Mouse (Mus musculus): ENCODE results near the gene Polg. TPM values are rescaled to one million over a fixed set of nuclear protein-coding genes. Genes with fewer than 3 reads are reported as not detected.

Polg gene
- total and polyA plus RNA-seq, 2 experiments from 2014 or later = 19.4 to 52.9 TPM

GRCm38 (mm10) chr7:79511656-79512055, 45.5 kb upstream of the Polg start:
- no peak for TF ChIP-seq CTCF (IDR thresholded peaks at IDR 0.05; ENCODE audit: low read depth)
- no peaks in the 10 kb centered on the region for H3K27me3 ChIP-seq (ENCODE audit: insufficient read depth, low read length)
- H3K4me1 ChIP-seq (ENCODE audit: insufficient read depth) = peaks cover 27% of the 10 kb centered on the region
- peak overlapping the region; percentile 98 for H3K27ac ChIP-seq (ENCODE audit: low read depth, low read length)
- peak overlapping the region; percentile 22 for H3K4me3 ChIP-seq (ENCODE audit: low read depth, low read length)
- 13% methylated on average over 5 of the region's 5 CpGs for WGBS
- H3K36me3 ChIP-seq (ENCODE audit: insufficient read depth) = peaks cover 38% of the 10 kb centered on the region
- H3K9ac ChIP-seq = peak overlapping the region; percentile 100
- no peak for ATAC-seq
- DNase-seq = peak; percentile 68
- H3K9me3 ChIP-seq (ENCODE audit: low read length) = no peaks in the 10 kb centered on the region
- H3K4me2 ChIP-seq (ENCODE audit: low read depth) = peak overlapping the region; percentile 95

GRCm38 (mm10) chr7:79511181-79511580, 45.0 kb upstream of the Polg start:
- Histone ChIP-seq H3K4me2 (ENCODE audit: low read depth) (peak overlapping the region; percentile 95), H3K9me3 (ENCODE audit: low read length) (no peaks in the 10 kb centered on the region), H3K4me3 (ENCODE audit: low read depth, low read length) (peak overlapping the region; percentile 22), H3K9ac (peak overlapping the region; percentile 100), H3K36me3 (ENCODE audit: insufficient read depth) (peaks cover 38% of the 10 kb centered on the region), H3K4me1 (ENCODE audit: insufficient read depth) (peaks cover 26% of the 10 kb centered on the region), H3K27me3 (ENCODE audit: insufficient read depth, low read length) (no peaks in the 10 kb centered on the region), H3K27ac (ENCODE audit: low read depth, low read length) (peak overlapping the region; percentile 98)
- DNase-seq (peak; percentile 76), ATAC-seq (no peak)
- WGBS = 12% methylated on average over 7 of the region's 7 CpGs
- TF ChIP-seq CTCF (IDR thresholded peaks at IDR 0.05; ENCODE audit: low read depth) = no peak

- Histone ChIP-seq H3K27ac (ENCODE audit: low read depth, low read length) (peak overlapping the region; percentile 98), H3K36me3 (ENCODE audit: insufficient read depth) (peaks cover 37% of the 10 kb centered on the region), H3K4me1 (ENCODE audit: insufficient read depth) (peaks cover 21% of the 10 kb centered on the region), H3K27me3 (ENCODE audit: insufficient read depth, low read length) (no peaks in the 10 kb centered on the region), H3K9ac (peak overlapping the region; percentile 100), H3K4me2 (ENCODE audit: low read depth) (peak overlapping the region; percentile 95), H3K4me3 (ENCODE audit: low read depth, low read length) (0 out of 2 replicates have a peak overlapping the region, but pooled peaks have one; percentile 92), H3K9me3 (ENCODE audit: low read length) (no peaks in the 10 kb centered on the region)
- DNase-seq (peak; percentile 69), ATAC-seq (no peak)
- WGBS = 12% methylated on average over 3 of the region's 3 CpGs
- TF ChIP-seq CTCF (IDR thresholded peaks at IDR 0.05; ENCODE audit: low read depth) = no peak
These were observed 44.5 kb upstream of the Polg start for GRCm38 (mm10) chr7:79510686-79511085.

GRCm38 (mm10) chr7:79509710-79510109, 43.5 kb upstream of the Polg start:
- DNase-seq (no peak), ATAC-seq (no peak)
- no peak for TF ChIP-seq CTCF (IDR thresholded peaks at IDR 0.05; ENCODE audit: low read depth)
- H3K27ac ChIP-seq (ENCODE audit: low read depth, low read length) = peak overlapping the region; percentile 98
- H3K9me3 ChIP-seq (ENCODE audit: low read length) = no peaks in the 10 kb centered on the region
- peak overlapping the region; percentile 100 for H3K9ac ChIP-seq
- H3K27me3 ChIP-seq (ENCODE audit: insufficient read depth, low read length) = no peaks in the 10 kb centered on the region
- WGBS = 9% methylated on average over 12 of the region's 12 CpGs
- H3K4me1 ChIP-seq (ENCODE audit: insufficient read depth) = peaks cover 13% of the 10 kb centered on the region
- peak overlapping the region; percentile 92 for H3K4me3 ChIP-seq (ENCODE audit: low read depth, low read length)
- H3K4me2 ChIP-seq (ENCODE audit: low read depth) = peak overlapping the region; percentile 95
- H3K36me3 ChIP-seq (ENCODE audit: insufficient read depth) = peaks cover 32% of the 10 kb centered on the region

GRCm38 (mm10) chr7:79509235-79509607, 43.1 kb upstream of the Polg start:
- Histone ChIP-seq H3K4me3 (ENCODE audit: low read depth, low read length) (peak overlapping the region; percentile 92), H3K27me3 (ENCODE audit: insufficient read depth, low read length) (no peaks in the 10 kb centered on the region), H3K27ac (ENCODE audit: low read depth, low read length) (peak overlapping the region; percentile 98), H3K36me3 (ENCODE audit: insufficient read depth) (peaks cover 32% of the 10 kb centered on the region), H3K9ac (peak overlapping the region; percentile 100), H3K9me3 (ENCODE audit: low read length) (no peaks in the 10 kb centered on the region), H3K4me2 (ENCODE audit: low read depth) (peak overlapping the region; percentile 95), H3K4me1 (ENCODE audit: insufficient read depth) (peaks cover 10% of the 10 kb centered on the region)
- no peak for TF ChIP-seq CTCF (IDR thresholded peaks at IDR 0.05; ENCODE audit: low read depth)
- no peak for ATAC-seq
- peak; percentile 83 for DNase-seq
- 5% methylated on average over 6 of the region's 6 CpGs for whole genome bisulfite sequencing

- 6% methylated on average over 70 of the region's 79 CpGs for WGBS
- H3K9ac ChIP-seq = peak overlapping the region; percentile 100
- DNase-seq (peak; percentile 68), ATAC-seq (peak; percentile 27)
- no peaks in the 10 kb centered on the region for H3K9me3 ChIP-seq (ENCODE audit: low read length)
- peaks cover 29% of the 10 kb centered on the region for H3K36me3 ChIP-seq (ENCODE audit: insufficient read depth)
- H3K27me3 ChIP-seq (ENCODE audit: insufficient read depth, low read length) = no peaks in the 10 kb centered on the region
- H3K4me1 ChIP-seq (ENCODE audit: insufficient read depth) = peaks cover 9% of the 10 kb centered on the region
- no peak for TF ChIP-seq CTCF (IDR thresholded peaks at IDR 0.05; ENCODE audit: low read depth)
- peak overlapping the region; percentile 92 for H3K4me3 ChIP-seq (ENCODE audit: low read depth, low read length)
- H3K4me2 ChIP-seq (ENCODE audit: low read depth) = peak overlapping the region; percentile 95
- H3K27ac ChIP-seq (ENCODE audit: low read depth, low read length) = peak overlapping the region; percentile 98
These were observed 42.4 kb upstream of the Polg start for GRCm38 (mm10) chr7:79508280-79509234.

- Histone ChIP-seq H3K4me3 (ENCODE audit: low read depth, low read length) (peak overlapping the region; percentile 92), H3K4me2 (ENCODE audit: low read depth) (peak overlapping the region; percentile 95), H3K27me3 (ENCODE audit: insufficient read depth, low read length) (no peaks in the 10 kb centered on the region), H3K36me3 (ENCODE audit: insufficient read depth) (peaks cover 28% of the 10 kb centered on the region), H3K9ac (peak overlapping the region; percentile 100), H3K9me3 (ENCODE audit: low read length) (no peaks in the 10 kb centered on the region), H3K4me1 (ENCODE audit: insufficient read depth) (peaks cover 15% of the 10 kb centered on the region), H3K27ac (ENCODE audit: low read depth, low read length) (peak overlapping the region; percentile 98)
- 4% methylated on average over 1 of the region's 1 CpGs for WGBS
- no peak for ATAC-seq
- no peak for TF ChIP-seq CTCF (IDR thresholded peaks at IDR 0.05; ENCODE audit: low read depth)
- DNase-seq = no peak
These were observed 41.6 kb upstream of the Polg start for GRCm38 (mm10) chr7:79507756-79508155.
